ENCODE assay signal across 8 mouse cellular contexts in the genomic region with DNA sequence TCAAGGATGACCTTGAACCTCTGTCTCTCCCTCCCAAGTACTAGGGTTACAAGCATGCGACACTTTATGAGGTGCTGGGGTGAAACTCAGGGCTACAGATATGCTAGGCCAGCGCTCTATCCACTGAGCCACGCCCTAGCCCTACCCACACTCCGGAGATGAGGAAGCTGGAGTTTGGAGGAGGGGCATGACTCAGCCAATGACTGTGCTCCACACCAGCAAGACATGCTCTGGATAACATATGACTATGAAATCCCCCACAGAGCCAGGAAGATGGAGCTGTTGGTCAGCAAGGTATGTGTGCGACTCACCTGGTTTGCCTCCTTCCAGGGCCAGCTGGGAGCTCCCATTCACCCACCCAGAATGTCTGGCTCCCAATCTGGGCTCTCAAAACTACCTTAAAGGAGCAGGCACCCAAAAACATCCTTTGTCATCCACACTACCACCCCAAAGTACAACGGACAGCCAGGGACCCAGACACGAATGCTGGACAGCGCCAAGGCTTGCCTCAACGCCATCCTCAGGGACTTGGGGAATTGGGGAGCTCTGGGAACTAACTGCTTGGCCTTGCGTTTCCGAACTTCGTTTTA. TPM values are rescaled to one million over a fixed set of nuclear protein-coding genes. Genes with fewer than 3 reads are reported as not detected.
DNase-seq lines count a peak whose midpoint lies in the region; ATAC-seq lines count a peak whose summit lies in the region.

No protein-coding gene starts in this region.

- peak overlapping the region; percentile 56 for H3K27ac ChIP-seq in heart, embryonic 10.5 days
- no peak overlapping the region; the same call in none of the 2 replicates for H3K27ac ChIP-seq in limb, embryonic 15.5 days
- peak overlapping the region; percentile 44; the same call in 1 of the 2 replicates for H3K27ac ChIP-seq in midbrain, embryonic 15.5 days

- no peaks in the 10 kb centered on the region for H3K9me3 ChIP-seq in heart, embryonic 10.5 days
- no peaks in the 10 kb centered on the region for H3K9me3 ChIP-seq in limb, embryonic 15.5 days
- H3K9me3 ChIP-seq in midbrain, embryonic 15.5 days: no peaks in the 10 kb centered on the region

- H3K27me3 ChIP-seq in heart, embryonic 10.5 days (ENCODE audit: insufficient read depth, poor library complexity, severe bottlenecking): 0 out of 2 replicates have a peak, but pooled peaks cover 3% of the 10 kb centered on the region
- H3K27me3 ChIP-seq in limb, embryonic 15.5 days: no peaks in the 10 kb centered on the region
- no peaks in the 10 kb centered on the region for H3K27me3 ChIP-seq in midbrain, embryonic 15.5 days (replicated peaks)

- H3K4me2 ChIP-seq in limb, embryonic 15.5 days: peak overlapping the region; percentile 53
- H3K4me2 ChIP-seq in midbrain, embryonic 15.5 days: peak overlapping the region; percentile 61

- H3K36me3 ChIP-seq in heart, embryonic 10.5 days: no peaks in the 10 kb centered on the region
- H3K36me3 ChIP-seq in limb, embryonic 15.5 days: no peaks in the 10 kb centered on the region
- no peaks in the 10 kb centered on the region for H3K36me3 ChIP-seq in midbrain, embryonic 15.5 days (replicated peaks)

- H3K9ac ChIP-seq in limb, embryonic 15.5 days: no peak overlapping the region
- peak overlapping the region; percentile 34 for H3K9ac ChIP-seq in midbrain, embryonic 15.5 days

- WGBS in heart, embryonic 10.5 days: 29% methylated on average over 12 of the region's 12 CpGs
- 27% methylated on average over 12 of the region's 12 CpGs for WGBS in limb, embryonic 15.5 days
- 37% methylated on average over 12 of the region's 12 CpGs for WGBS in midbrain, embryonic 15.5 days

- H3K4me3 ChIP-seq in heart, embryonic 10.5 days: peak overlapping the region; percentile 51
- peak overlapping the region; percentile 30 for H3K4me3 ChIP-seq in limb, embryonic 15.5 days
- peak overlapping the region; percentile 31 for H3K4me3 ChIP-seq in midbrain, embryonic 15.5 days

- ATAC-seq in limb, embryonic 15.5 days (ENCODE audit: insufficient number of reproducible peaks, low FRiP score, low TSS enrichment, low read depth): no peak
- peak; percentile 37; the same call in 1 of the 2 replicates for ATAC-seq in midbrain, embryonic 15.5 days (replicated peaks)

- DNase-seq in ovary, adult 18-20 months (ENCODE audit: low spot score): peak; percentile 40
- no peak for DNase-seq in ovary, postnatal 36 days (ENCODE audit: low spot score)
- DNase-seq in c-Kit-negative CD71-positive TER-119-positive erythroid progenitor cells, embryonic 14.5 days (ENCODE audit: low read depth, low spot score): peak; percentile 74
- DNase-seq in heart, embryonic 10.5 days (ENCODE audit: low spot score): no peak
- DNase-seq in left cerebral cortex, adult 8-10 months (ENCODE audit: low spot score in 2 of 2): no peak
- no peak for DNase-seq in testis, postnatal 14 days (ENCODE audit: low spot score)

- peaks cover 39% of the 10 kb centered on the region for H3K4me1 ChIP-seq in heart, embryonic 10.5 days
- peaks cover 33% of the 10 kb centered on the region for H3K4me1 ChIP-seq in limb, embryonic 15.5 days
- H3K4me1 ChIP-seq in midbrain, embryonic 15.5 days: peaks cover 17% of the 10 kb centered on the region

RNA-seq across cellular contexts. Expression of a gene that starts 0.7 kb away (rescaled TPM):
- 4.2 and 6.1 TPM in 2 replicates for polyA plus RNA-seq in heart, embryonic 10.5 days (2016; fragmentation: Nextera tagmentation; extraction: Ambion mirVana)
- 27.6 and 35.3 TPM in 2 replicates for polyA plus RNA-seq in limb, embryonic 15.5 days (2015; fragmentation: Nextera tagmentation; extraction: Ambion mirVana)
- 5.1 and 6.3 TPM in 2 replicates for polyA plus RNA-seq in midbrain, embryonic 15.5 days (2015; fragmentation: Nextera tagmentation; extraction: Ambion mirVana)
- 1 to 10 TPM; 4.3 to 7.3 (median 6.9) TPM for total RNA-seq in left cerebral cortex, adult 8-10 months (2022)

RNA-seq across cellular contexts. Expression of a gene that starts 23.8 kb away (rescaled TPM):
- polyA plus RNA-seq in heart, embryonic 10.5 days (2016; fragmentation: Nextera tagmentation; extraction: Ambion mirVana): 24.6 and 25.4 TPM in 2 replicates
- polyA plus RNA-seq in limb, embryonic 15.5 days (2015; fragmentation: Nextera tagmentation; extraction: Ambion mirVana): 38.5 and 40.4 TPM in 2 replicates
- polyA plus RNA-seq in midbrain, embryonic 15.5 days (2015; fragmentation: Nextera tagmentation; extraction: Ambion mirVana): 19.9 and 20.8 TPM in 2 replicates
- 10 to 100 TPM; 25.8 to 29.1 (median 28.0) TPM for total RNA-seq in left cerebral cortex, adult 8-10 months (2022)

RNA-seq across cellular contexts. Expression of a gene that starts 38.7 kb away (rescaled TPM):
- polyA plus RNA-seq in heart, embryonic 10.5 days (2016; fragmentation: Nextera tagmentation; extraction: Ambion mirVana): 65.1 and 80.5 TPM in 2 replicates
- 78.6 and 81.4 TPM in 2 replicates for polyA plus RNA-seq in limb, embryonic 15.5 days (2015; fragmentation: Nextera tagmentation; extraction: Ambion mirVana)
- polyA plus RNA-seq in midbrain, embryonic 15.5 days (2015; fragmentation: Nextera tagmentation; extraction: Ambion mirVana): 90.6 and 97.3 TPM in 2 replicates
- total RNA-seq in left cerebral cortex, adult 8-10 months (2022): 10 to 100 TPM; 34.4 to 45.2 (median 37.9) TPM

RNA-seq across cellular contexts. Expression of a gene that starts 53.0 kb away (rescaled TPM):
- polyA plus RNA-seq in heart, embryonic 10.5 days (2016; fragmentation: Nextera tagmentation; extraction: Ambion mirVana): 36.9 and 42.6 TPM in 2 replicates
- polyA plus RNA-seq in limb, embryonic 15.5 days (2015; fragmentation: Nextera tagmentation; extraction: Ambion mirVana): 53.5 and 58.2 TPM in 2 replicates
- 96.4 and 100 TPM in 2 replicates for polyA plus RNA-seq in midbrain, embryonic 15.5 days (2015; fragmentation: Nextera tagmentation; extraction: Ambion mirVana)
- 10 to 100 TPM; 63.7 to 79.7 (median 70.2) TPM for total RNA-seq in left cerebral cortex, adult 8-10 months (2022)

RNA-seq across cellular contexts. Expression of a gene that starts 53.1 kb away (rescaled TPM):
- polyA plus RNA-seq in heart, embryonic 10.5 days (2016; fragmentation: Nextera tagmentation; extraction: Ambion mirVana): 15.7 and 21.5 TPM in 2 replicates
- 24.0 and 31.2 TPM in 2 replicates for polyA plus RNA-seq in limb, embryonic 15.5 days (2015; fragmentation: Nextera tagmentation; extraction: Ambion mirVana)
- 50.2 and 55.5 TPM in 2 replicates for polyA plus RNA-seq in midbrain, embryonic 15.5 days (2015; fragmentation: Nextera tagmentation; extraction: Ambion mirVana)
- 10 to 100 TPM; 73.0 to 84.0 (median 79.6) TPM for total RNA-seq in left cerebral cortex, adult 8-10 months (2022)

Comparison
In these comparisons a context has a peak if more than half of its experiments do, and no peak if none do; other contexts are left out.
1. DNase-seq: peak in ovary, adult 18-20 months (single experiment) and c-Kit-negative CD71-positive TER-119-positive erythroid progenitor cells, embryonic 14.5 days (single experiment); none in ovary, postnatal 36 days (single experiment), heart, embryonic 10.5 days (single experiment), left cerebral cortex, adult 8-10 months (0 of 2) and testis, postnatal 14 days (single experiment).
2. Peak in every context shown above with its lines, with median percentiles within 50 percentile points of each other: H3K4me3 ChIP-seq.